Mouse (Mus musculus) testis, postnatal 10 days (tissue): ENCODE results near the gene Gabarapl2.

Experiments used
- DNase-seq: peaks from one replicate; pipeline ENCODE4 v3.0.0; 2021; ENCODE audit warnings: low spot score

The Gabarapl2 gene

DNA sequence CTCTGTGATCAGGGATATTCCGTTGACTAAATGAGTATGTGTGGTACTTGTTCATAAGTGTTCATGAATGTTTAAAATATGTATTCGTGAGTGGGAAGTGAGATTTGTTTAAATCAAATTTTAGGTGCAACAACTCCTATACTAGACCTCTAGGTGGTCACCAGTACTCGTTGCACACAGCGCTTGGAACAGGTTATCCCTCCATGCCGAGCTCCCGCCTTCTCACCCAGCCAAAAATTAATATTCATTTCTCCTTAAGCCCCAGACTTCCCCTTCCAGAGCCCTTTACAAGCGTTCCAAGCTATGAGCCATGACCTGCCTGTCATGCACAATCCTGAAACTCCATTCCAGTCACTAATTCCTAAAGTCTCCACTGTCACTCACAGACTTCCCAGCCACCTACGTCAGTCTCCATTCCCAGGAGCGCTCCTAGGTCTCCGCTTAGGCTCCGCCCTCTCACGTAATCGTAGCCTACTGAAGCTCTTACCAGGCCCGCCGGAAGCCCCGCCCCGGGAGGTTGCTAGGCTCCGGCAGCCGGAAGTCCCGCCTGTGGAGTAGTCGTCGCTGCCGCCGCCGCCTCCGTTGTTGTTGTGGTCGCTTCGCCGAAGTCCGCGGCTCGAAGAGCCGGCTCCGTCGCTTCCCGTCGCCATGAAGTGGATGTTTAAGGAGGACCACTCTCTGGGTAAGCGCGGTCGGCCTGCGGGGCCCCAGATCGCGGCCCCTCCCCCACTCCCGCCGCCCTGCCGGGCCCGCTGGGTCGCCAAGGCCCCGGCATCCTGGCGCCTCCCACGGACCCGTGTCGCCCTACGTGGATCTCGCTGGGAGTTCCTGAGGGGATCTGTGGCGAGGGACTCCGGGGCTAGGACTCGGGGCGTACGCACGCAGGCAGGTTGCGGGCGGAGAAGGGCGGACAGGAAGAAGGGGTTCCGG, at the start of gene Gabarapl2:
Gabarapl2 (plus strand) TSS at position 533 of the 930 bp plus-strand sequence.
- DNase-seq, result peak; percentile 98

DNA sequence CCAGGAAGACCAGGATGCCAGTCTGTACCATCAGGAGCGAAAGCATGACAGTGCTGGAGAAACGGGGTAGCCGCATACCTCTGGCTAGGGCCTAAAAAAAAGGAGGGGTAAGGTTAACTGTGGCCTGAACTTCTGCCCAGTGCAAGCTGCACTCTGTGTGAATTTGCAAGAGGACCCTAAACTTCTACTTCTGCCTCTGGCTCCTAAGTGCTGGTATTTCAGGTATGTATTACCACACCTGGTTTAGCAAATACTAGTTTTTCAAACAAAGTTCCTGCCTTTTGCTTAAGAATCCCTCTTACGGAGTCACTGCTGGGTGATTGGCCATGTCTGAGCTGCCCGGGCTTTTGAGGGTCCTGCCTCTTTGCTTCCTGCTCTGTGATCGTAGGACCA, 49.6 kb upstream of the Gabarapl2 start:
- no peak for DNase-seq

DNA sequence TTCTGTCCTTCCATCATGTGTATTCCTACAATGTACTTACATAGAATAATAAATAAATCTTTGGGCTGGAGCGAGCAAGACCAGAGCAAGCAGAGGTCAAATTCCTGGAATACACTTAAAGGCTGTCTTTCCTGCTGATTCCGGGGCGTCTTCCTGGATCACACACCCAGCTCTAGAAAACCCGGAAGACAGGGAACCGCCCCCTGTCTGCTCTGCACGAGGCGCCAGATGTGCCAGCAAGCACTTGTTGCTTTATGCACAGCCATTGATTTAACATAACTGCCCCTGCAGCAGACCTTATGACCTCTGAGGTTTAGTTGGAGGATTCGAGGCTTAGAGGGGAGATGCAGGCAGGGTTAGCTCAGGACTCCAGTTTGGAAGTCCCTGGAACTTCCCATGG, 48.5 kb upstream of the Gabarapl2 start:
- no peak for DNase-seq

DNA sequence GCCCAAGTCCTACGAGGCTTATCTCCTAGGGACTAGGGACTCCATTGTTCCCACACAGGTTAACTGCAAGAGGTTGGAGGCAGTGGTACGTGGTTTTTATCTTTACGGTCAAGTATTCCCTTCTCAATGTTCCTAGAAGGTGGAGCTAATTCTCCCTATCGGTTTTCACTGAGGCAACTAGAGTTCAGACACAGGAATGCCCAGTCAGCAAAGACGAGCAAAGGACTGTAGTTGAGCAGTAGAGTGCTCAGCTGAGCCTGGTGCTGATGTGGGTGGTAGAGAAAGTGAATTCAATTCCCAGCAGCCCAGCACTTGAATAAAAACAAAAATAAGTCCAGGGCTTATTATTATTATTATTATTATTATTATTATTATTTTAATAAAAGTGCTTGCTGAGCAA, 47.9 kb upstream of the Gabarapl2 start:
- no peak for DNase-seq

DNA sequence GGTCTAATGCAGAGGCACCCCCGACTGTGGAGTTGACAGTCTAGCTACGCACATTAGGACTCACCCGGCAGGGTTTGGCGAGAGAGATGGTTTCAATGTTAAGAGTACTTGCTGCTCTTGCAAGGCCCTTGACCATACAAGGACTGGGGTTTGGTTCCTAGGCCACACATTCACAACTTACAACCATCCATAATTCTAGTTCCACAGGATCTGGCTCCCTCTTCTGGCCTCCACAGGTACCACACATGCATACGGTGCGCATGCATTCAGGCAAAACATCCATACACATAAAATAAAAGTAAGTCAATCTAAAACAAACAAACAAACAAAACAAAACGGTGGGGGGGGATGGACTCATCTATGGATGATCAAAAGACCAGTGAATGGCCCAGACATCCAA, 45.5 kb upstream of the Gabarapl2 start:
- DNase-seq, result no peak

DNA sequence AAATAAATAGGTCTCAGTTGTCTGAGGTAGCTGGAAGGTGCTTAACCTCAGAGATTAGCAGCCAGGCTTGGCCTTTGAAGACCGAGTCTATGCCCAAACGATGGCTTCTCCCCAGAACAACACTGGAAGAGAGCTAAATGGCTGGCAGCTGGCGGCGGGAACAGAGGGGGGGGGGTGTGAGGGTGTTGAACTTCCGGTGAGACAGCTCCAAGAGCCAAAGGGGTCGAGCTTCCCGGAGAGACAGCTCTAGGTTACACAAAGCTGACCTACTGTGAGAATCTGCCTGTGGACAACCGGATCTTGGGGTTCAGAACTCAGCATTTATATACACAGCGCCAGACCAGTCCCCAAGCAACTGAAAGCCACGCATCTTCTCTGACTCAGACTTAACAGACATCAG, 41.9 kb upstream of the Gabarapl2 start:
- DNase-seq, result no peak

DNA sequence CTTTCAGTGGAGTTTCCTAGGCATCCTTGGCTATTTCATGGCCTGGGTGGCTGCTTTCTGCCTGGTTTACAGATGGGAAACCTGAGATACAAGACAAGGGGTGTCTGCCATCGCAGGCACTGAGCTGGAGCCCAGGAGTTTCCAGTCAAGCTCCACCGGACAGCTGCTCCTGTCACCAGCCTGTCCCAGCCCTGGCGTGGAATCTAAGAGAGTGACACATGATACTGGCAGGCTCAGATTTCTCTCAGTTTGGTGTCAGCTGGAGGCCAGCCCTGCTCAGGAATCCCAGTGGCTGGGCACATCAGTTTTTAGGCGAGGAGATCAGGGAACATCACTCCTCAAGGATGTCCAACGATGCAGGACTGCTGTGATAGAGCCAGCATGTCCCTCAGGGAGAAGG, 38.4 kb upstream of the Gabarapl2 start:
- no peak for DNase-seq

DNA sequence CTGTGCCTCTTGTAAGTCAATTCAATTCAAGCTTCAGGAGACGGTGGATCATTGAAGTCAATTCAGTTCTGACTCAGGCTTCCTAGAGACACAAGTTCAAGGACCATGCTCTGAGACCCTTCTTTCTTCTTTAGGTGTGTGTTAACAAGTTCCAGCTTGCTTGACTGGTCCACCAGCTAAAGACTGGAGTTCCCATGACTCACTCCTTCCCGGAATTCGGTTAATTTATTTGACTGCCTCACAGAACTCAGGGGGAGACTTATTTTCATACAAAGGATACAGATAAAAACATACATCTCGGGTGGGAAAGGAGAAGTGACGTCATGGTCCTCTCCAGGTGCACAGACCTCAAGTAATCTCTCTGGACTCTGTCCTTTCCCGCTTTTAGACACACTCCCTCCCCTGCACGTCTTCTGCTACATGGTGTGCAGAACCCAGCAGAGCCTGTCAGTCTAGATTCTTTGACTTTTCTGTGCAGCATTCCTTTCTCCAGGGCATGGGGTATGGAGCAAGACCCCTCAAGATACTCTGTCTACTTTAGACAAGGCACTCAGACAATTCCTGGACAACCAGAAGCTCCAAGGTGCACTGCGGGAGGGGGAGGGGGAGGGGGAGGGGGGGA, 34.9 kb upstream of the Gabarapl2 start:
- no peak for DNase-seq

DNA sequence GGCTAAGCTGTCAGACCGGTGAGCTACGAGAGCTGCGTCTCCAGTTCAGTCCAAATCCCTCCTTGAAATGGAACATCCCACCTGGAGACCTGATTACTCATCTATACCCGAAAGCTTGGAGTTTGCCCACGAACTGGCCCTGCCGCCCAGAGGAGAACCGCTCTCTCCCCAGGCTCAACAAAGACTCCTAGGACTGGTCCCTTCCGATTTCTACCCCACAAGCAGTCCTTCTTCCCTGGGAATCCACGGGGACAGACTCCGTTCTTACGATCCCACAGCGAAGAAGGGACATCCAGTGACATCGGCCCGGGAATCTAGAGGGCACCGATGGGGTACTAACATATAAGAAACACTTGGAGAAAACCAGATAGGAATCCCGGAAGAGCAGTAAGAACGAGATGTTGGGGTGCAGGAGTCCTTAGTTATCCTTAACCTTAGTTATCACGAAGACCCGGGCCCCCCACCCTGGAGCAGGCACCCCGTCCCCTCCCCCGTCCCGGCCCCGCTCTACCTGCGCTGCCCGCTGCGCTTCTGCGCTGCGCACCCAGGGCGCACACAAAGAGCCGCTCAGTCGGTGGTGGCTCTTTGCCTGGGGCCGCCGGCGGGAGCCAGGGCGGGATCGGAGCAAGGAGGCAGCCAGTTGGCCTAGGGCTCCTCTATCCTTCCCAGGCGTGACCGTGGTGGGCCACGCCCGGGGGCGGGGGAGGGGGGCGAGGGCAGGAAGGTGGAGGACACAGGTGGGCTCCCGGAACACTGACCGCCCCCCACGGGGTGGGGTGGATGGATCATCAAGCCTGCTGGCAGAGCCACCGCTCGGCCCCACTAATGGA, 30.7 kb upstream of the Gabarapl2 start, which contains the start of gene Chst5:
Chst5 (minus strand) TSS at position 827 of the 830 bp plus-strand sequence.
- peak; percentile 53 for DNase-seq

DNA sequence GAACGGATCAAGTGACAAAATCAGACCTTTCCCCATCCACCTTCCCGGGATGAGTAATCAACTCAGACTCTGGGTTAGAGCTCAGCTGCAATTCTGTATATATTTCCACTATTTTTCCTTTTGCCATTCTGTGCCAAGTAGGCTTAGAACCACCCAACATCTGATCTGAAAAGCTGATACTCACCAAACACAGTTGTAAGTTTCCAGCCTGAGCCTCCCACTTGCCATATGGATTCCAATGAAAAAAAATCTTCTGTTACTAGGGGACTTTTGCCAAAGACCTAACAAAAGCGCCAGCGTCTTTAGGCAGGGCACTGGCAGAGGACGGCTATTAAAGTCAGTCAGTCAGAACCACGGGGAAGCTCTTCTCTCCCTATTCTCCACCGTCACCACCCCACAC, 28.9 kb upstream of the Gabarapl2 start:
- DNase-seq, result no peak

DNA sequence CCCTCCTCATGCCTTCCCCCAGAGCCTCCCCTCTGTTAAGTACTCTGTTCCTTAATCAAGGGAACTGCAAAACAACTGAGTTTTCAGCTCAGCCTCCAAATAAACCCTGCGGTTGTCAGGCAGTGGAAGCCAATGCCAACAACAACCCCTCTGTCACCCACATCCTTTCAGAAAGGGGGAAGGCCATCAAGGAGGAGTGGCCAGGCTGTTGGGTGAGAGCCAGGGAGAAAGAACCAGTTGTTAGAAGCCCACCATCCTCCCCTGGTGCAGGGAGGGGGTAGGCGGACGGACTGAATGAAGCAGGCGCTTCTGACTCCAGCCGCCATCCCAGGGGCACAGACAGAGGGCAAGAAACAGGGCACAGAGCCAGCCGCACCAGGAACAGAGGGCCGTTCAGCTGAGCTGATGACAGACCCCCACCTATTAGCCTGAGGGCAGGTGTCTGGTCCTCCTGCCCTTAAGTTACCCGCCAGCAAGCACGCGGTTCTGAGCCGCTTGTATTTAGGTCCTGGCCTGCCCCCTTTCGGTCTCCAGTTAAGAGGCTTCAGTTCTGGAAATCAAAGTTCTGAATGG, 27.6 kb upstream of the Gabarapl2 start:
- peak; percentile 53 for DNase-seq

DNA sequence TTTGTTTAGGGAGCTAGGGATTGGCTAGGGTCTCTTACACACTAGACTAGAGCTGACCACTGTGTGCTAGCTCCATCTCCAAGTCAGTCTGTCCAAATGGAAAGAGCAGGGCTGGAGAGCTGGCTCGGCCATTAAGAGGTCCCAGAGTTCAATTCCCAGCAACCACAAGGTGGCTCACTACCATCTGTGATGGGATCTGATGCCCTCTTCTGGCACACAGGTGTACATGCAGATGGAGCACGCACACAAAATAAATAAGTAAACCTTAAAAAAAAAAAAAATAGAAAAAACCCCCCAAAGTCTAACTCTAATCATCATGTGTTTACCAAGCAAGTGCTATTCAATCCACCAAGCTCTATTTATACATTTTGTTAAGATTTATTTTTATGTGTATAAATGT, 20.8 kb upstream of the Gabarapl2 start:
- DNase-seq, result no peak

DNA sequence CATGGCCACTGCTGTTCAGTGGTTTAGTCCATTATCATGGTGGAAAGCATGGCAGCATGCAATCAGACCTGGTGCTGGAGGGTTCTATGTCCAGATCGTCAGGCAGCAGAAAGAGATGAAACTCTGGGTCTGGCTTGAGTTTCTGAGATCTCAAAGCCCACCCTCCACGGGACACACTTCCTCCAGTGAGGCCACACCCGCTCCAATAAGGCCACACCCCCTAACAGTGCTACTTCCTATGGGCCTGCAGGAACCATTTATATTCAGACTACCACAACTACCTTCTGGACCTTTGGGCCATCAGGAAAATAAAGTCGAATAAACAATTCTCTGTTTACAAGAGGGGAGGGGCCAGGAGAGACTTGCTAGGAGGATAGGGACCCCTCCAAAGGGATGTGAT, 19.5 kb upstream of the Gabarapl2 start:
- no peak for DNase-seq

DNA sequence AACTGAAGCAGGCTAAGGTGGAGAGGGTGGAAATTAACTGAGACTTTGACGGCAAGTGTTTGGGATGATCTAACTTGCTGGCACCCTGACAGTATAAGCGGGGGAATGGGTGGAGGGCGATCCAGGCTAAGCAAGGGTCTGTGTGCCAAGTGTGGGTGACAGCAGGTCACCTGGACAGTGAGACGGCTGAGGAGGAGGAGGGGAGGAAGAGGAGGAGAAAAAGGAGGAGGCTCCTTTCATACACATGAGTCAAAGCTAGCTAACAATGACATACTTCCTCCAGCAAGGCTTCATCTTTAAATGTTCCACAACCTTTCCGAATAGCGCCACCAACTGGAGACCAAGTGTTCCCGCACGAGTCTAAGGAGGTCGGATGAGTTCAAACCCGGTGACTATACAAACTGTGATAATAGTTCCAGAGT, 17.1 kb upstream of the Gabarapl2 start:
- DNase-seq, result peak; percentile 78

DNA sequence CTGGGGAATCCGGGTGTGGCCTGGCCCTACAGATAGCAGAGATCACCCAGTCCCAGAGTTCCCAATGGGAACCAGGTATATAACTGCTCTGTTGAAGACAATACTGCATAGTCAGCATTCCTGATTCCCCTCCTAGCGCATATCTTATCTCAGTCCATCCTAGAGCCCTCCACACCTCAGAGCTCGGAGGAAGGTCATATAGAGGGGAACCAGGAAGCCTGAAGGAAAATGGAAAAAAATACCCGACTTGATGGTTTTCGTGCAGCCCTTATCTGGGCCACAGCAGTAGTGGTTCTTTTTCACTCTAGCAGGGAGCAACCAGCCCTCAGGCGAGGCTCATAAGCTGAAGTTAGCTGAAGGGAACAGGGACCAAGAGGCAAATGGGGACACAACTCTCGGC, 15.5 kb upstream of the Gabarapl2 start:
- no peak for DNase-seq

DNA sequence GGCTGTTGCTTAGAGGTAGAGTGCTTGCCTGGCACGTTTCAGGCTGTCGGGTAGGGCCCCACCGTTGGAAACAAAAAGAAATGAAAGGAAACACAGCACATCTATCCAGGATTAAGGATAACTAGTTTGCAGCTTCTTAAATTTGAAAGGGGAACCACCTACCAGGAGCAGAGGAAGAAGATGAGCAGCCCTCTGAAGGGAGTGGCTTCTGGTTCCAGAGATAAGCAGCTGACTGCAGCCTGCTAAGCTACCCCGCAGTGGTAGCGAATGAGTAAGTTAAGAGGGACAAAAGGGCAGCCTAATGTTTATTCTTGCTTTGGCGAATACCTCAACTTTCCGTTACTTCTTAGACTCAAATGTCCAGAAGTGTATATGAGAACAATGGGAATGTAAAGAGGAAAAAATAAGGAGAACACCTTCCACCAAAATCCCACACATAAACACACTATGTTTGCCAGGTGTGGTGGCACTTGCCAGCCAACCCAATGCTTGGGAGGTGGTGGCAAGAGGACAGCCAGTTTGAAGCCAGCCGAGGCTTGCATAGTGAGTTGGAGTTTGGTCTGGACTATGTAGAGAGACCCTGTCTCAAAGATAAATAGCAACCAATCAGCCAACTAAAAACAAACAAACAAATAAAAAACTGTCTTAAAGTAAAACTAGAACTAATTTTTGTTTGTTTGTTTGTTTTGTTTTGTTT, 10.7 kb upstream of the Gabarapl2 start:
- DNase-seq, result no peak

DNA sequence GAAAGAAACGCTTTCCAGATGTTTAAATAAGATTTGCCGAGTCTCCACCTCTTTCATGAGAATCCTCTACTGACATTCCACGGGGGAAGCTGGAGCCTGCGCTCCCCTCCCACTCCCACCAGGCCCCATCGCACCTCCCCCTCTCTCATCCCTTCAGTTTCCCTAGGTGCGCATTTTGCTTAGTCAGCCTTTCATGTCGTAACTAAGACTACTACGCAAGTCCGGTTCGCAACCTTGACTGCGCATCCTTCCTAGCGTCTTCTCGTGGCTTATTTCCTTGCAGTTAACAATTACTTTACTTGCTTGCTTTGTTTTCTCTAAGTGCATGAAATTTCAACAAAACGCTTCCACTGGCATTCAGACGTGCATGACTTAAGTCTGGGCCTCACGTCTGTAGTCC, 8.8 kb upstream of the Gabarapl2 start:
- DNase-seq, result no peak

DNA sequence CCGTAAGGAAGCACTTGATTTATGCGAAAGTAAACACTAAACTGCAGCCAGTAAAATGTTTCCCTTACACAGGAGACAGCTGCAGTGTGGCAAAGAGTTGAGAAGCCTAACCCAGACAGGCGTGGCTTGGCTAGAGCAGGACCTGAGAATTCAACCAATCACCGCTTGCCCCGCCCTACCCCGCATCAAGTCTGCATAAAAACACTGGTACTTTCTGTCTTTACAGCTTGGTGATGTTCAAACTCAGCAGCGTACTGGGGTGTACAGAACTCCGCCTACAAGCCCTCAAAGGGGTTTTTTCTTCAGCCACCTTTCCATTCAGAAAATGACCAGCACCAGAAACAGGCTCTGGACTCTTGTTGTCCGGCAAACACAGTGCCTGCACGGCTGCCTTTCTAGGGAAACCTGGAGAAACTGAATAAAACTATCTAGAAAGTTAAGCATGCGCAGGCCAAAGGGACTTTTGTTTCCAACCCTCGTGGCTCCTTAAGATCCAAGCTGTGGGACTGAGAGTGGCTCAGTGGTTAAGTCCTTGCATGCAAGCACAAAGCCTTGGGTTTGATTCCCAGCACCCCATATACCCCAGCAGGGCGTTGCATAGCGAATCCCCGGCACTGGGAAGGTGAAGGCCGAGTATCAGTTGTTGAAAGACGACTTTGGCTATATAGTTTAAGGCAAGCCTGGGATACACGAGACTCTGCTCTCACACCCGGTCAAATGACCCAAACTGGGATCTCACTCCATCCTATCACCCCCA, 7.7 kb upstream of the Gabarapl2 start:
- peak; percentile 78 for DNase-seq

DNA sequence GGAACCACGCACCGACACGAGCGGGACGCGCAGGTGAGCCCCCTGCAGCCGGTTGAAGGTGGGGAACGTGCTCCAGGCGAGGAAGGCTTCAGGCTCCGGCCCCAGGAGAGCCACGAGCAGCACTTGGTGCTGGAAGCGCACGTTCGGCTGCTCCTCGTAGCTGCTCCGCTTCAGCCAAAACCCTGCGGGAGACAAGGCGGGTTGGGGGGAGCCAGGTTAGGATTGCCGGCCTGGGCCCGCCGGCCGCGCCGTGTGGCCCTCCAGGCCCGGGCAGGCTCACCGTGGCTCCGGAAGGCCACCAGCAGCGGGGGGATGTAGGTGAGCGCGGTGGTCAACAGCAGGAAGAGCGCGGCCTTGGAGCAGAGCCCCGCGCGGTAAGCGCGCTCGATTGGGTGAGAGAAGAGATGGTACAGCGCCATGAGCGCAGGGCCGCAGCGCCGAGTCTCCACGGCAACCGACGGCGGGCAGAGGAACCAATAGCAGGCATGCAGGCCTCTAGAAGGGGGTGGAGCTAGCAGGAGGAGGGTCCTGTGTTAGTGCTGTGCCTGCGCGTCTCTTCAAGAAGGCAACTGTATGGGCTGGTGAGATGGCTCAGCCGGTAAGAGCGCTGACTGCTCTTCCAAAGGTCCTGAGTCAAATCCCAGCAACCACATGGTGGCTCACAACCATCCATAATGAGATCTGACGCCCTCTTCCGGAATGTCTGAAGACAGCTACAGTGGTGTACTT, 7.0 kb upstream of the Gabarapl2 start, which contains the start of gene Tmem231:
Tmem231 (minus strand) TSS at position 534 of the 729 bp plus-strand sequence.
- peak; percentile 88 for DNase-seq

DNA sequence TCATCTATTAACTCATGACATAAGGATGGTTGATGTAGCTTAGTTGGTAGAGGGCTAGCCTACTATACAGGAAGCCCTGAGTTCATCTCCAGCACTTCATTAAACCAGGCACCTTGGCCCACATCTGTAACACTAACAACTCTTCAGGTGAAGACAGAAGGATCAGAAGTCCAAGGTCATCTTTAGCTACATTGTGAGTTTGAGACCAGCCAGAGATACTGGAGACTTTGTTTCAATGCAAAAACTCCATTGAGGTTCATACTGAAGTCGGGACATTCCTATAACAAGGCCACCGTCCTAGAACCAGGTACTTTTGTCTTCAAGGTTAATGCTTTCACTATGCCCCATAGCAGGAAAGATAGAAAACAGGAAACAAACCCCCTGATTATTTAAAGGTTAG, 6.3 kb upstream of the Gabarapl2 start:
- no peak for DNase-seq
